Mouse (Mus musculus) right cerebral cortex, postnatal 36 days (tissue): ENCODE data around the gene Gsk3b.

Experiments
- DNase-seq, 2 experiments: peaks; one replicate each; pipeline ENCODE4 v3.0.0; 2022; ENCODE audit warnings: low spot score in 2 of 2, mixed read lengths in 1 of 2

Gene Gsk3b

GRCm38 (mm10) chr16:38282559-38283160, 193.9 kb downstream of the Gsk3b start:
- DNase-seq = no peak

DNA sequence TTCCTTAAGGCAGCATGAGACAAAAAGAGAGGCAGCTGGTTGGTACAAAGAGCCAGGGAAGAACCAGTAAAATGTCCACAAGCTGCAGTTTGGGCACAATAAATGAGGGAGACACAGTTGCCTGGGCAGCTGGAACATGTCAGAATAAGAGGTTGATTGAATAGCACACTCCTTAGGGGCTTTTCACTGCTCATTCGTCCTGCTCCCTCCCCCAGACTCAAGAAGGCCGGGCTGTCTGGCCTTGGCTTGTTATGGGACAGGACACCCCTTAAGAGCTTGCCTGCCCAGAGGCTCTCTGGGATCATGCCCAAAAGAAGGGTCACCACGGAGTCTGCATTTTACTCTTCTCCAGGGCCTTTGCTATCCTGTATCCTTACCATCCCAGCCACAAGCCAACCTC, 194.5 kb downstream of the Gsk3b start:
- no peak for DNase-seq

DNA sequence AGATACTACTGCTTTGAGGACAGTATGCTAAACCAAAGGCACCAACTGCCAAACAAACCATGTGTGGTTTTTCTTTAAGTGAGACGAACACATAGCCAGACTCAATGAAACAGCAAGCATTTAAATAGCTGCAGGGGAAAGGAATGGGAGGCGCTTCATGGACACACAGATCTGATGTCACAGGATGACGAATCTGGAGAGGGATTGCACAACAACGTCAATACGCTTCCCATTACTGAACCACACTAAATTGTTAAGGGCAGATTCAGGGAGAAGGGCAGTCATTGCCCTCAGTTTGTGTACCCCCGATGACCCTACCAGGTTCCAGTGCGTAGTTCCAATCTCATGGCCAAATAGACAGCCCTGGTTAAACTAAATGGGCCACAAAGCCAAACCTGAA, 197.0 kb downstream of the Gsk3b start:
- DNase-seq = no peak

GRCm38 (mm10) chr16:38286541-38286940, 197.7 kb downstream of the Gsk3b start:
- no peak for DNase-seq

- DNase-seq = no peak
Observed at GRCm38 (mm10) chr16:38287357-38287756, 198.6 kb downstream of the Gsk3b start.

- no peak for DNase-seq
Observed at GRCm38 (mm10) chr16:38287762-38288161, 199.0 kb downstream of the Gsk3b start.

DNA sequence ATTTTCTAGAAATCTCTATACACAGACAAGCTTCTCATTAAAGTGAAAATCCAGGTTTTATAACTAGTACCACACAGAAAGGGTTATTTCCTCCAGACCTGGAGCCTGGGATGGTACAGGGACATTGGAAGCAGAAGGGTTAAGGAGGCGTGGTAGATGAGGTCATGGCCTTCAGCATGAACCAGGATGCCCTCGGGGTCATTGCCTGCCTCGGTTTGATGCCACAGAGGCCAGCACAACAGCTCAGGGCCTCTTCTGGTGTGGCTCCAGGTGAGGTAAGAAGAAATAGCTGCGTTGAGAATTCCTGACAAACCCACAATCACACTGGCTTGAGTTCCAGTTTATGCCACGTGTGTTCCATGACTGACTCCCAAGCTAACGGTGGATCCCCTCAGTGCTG, 200.1 kb downstream of the Gsk3b start:
- no peak for DNase-seq

DNA sequence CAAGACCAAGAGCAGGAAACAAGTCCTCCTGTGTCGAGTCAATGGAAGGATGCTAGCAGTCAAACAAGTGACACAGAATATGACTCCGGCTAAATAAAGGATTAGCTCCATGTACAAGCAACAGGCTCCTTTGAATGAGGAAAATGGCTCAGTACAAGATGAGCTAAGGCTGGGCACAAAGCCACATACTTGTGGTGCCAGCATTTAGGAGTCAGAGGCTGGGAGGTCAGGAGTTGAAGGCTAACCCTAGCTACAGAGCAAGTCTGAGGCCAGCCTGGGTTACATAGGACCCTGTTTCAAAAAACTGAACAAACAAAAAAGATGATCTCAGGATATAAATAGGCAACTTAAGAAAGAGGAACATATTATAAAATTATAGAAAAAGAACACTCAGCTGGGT, 201.3 kb downstream of the Gsk3b start:
- no peak for DNase-seq

DNA sequence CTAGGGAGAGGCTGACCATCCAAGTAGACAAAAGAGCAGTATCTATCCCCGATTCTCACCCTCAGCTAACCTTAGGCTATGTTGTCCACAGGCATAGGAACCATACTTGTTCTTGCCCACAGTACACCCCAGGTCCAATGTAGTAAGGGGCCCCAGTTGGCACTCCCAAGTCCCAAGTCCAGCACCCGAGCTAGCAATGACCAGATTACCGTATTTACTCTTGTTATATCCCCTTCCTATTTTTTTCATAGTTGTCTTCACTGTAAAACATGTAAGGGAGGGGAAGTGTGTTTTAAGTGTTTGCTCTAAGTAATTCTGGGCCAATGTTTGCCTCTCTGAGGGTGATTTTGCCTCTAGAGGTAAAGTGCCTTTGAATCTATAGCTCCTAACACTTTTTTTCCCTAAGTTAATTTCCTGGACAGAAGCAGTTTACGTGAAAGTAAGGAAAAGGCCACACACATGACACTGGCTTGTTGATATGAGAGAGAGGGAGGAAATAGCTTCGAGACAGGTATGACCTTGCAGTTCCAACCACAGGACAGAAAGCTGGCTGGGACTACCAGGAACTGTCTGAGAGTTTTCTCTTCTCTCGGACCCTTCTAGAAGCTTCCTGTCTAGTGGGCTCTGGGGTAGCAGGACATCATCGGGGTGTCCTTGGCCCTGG, 206.0 kb downstream of the Gsk3b start, which contains the start of gene Nr1i2:
Gene Nr1i2, minus strand, starts transcription at position 140 of the 664 bp plus-strand sequence.
- no peak for DNase-seq

DNA sequence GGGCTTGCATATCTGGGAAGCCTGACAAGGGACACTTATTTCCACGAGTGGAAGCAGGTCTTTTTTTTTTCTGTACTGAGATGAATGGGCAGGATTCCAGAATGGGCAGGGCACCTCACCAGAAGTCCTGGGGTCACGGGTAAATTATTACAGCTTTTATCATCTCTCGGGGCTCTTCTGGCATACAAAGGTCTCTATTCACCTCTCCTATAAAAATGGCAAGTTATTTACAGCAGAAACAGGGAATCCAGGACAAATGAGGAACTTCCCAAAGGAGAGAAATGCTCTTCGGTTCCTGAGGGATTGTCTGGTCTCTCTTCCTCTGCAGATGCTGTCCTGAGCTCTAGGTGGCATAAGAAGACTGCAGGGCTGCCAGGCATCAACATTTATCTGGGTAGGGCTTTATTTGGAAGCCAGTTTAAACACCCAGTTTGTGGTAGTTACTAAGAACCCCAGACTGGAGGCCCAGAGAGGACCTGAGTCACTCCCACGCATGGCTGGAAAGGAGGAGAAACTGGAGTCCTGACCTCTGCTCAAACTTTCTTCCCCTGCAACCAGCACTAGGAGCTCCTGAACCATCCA, 206.6 kb downstream of the Gsk3b start:
- DNase-seq = no peak
